Mouse (Mus musculus) right cerebral cortex, adult 2 months (tissue): ENCODE measurements around the gene Fggy.

Experiments
- DNase-seq, 2 experiments: peaks; one replicate each; pipeline ENCODE4 v3.0.0; 2021 to 2022; ENCODE audit warnings: low spot score in 2 of 2

Gene Fggy

GRCm38 (mm10) chr4:95906141-95906540 is 348.8 kb downstream of the Fggy start:
- DNase-seq: no peak

DNA sequence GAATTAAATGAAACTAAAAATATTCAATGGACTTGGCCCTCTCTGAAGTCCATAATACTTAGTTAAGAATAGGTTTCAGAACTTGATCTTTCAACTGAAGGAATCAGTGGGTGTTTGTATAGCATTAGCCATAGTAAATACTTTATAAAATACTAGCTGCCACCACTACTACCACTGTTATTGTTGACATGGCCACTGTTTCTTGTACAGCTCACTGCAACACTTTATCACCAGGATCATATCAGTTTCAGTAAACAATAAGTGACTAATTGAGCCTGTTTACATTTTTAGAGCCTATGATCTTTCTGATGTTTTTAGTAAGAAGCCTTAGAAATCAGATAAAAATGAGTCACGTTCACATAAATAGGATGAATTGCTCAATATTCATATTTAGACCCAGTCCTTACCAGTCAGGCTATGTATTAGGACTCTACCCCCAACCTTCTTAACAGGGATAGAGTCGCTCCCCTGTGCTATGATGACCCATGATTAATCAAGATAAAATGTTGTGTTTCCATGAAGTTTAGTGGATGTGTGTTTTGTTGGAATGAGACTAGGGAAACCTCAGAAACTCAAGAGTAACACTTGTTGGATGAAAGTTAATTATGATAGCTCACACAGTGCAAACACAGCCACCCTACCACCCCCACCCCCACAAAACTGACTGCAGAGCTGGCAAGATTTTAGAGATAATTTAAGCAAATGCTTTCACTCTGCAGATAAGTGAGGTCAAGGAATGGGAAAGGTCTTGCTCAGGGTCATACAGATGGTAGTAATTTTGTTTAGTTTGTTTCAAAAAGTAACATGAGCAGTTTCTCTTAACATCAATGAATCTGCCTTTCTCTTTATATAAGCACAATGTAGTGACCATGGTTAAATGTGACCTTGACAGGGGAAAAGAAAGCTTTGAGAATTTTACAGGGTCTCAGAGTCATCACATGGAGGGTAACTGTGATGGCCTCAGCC is 352.7 kb downstream of the Fggy start:
- DNase-seq: no peak

- DNase-seq: no peak
Measured at GRCm38 (mm10) chr4:95913026-95913425, 355.7 kb downstream of the Fggy start.

DNA sequence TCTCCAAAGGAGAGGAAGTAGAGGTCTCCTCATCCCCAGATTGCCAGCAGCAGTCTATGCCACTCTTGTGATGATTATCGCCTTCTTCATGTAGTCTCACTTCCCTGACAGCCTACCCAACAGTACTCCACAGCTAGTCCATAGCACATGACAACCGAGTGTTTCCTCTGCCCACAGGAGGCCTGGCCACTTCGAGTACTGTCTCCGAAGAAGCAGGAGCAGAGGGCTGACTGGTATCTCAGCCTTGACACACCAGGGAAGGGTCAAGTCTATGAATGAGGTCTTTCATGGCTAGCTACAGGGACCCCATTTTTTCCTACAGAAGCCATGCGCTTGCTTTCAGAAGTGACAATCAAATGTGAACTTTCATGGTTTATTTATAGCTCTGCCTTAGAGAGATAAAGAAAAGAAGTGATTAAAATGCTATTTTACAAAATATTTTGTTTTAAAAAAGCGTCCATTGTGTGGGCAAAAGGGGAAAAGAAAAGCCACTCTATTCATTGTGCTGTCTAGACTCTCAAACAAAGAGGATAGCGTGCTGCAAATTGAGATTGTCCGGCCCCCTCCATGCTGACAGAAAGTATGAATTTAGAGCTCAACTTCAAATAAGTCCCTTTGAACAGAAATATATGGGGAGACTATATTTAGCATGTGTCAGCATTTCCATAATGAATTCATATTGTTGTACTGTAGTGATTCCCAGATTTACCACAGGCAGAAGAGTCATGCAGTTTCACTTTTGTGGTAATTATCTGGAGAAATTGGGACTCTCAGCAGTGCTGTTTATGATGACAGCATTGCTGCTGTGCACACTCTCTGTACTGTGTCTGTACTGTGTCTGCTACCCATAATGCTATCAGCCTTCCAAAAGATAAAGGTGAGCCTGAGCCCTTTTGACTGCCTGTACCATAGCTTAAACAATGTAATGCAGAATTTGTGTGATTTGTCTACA is 358.6 kb downstream of the Fggy start:
- DNase-seq: no peak

DNA sequence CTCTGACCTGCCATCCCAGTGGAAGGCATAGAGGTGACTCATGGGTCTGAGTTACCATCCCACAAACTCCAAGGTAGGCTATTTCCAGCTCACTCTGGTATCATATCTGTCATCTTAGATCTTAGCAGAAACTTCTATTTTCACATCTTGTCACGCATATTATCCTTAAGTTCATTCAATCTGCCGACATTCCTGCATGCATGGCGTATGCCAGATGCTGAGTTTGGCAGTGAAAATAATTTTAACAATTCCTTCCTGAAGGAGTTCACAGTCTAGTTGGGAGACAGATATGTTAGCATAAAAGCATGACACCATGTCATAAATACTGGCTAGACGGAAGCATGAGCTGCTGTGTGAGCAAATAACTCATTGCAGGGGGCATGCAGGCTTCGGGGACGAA is 360.4 kb downstream of the Fggy start:
- no peak for DNase-seq

GRCm38 (mm10) chr4:95920448-95920847 is 363.1 kb downstream of the Fggy start:
- DNase-seq: no peak

GRCm38 (mm10) chr4:95924210-95925184 is 367.2 kb downstream of the Fggy start:
- DNase-seq: peak; percentile 85 to 86

DNA sequence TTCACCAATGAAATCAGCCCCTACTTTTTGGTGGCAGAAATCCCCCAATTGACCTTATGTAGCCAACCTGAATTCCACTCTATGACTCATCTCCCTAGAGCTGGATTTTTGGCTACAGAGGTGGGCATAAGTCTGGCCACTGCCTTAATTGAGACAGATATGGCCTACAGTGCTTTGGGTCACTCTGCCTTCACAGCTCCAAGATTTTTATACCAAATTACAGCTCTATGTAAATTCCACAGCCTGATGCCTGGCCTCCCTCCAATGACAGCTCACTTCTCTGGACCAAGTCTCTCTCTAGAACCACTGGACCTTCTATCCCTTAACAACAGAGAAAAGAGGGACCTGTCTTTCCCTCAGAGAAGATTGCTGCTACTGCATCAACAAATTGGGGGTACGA is 371.5 kb downstream of the Fggy start:
- no peak for DNase-seq

DNA sequence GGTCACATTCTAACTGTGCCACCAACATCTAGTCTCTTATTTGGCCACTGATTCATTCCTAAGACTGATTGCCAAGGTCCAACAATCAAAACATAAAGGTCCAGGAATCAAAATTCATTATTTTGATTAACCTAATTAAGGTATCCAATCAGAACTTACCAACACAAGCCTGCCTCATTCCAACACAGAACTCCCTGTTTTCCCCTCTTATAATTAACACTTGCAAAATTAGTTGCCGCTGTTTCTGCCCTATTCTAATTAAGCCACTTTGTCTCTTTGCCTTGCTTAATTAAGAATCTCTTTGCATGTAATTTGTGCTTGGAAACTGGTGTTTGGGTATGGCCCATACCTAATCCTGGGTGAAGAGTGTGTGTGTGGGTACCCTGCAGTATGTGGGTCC is 372.6 kb downstream of the Fggy start:
- DNase-seq: no peak

DNA sequence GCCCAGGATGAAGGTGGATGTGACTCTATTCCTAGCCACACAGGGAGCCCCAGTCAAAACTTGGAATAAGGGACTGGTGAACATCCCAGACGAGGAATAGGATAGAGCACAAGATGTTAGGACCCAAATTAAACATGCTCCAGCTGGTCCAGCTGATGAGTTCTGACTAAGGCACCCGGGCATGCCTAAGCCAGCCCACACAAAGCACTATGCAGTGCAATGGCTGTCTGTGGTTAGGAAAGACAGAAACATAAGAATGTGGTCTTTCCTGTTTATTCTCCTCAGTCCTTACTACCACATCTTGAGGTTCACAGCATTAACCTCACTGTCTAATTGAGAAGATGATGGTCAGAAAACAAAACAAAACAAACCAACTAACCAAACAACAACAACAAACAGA is 374.0 kb downstream of the Fggy start:
- no peak for DNase-seq

GRCm38 (mm10) chr4:95933801-95934356 is 376.6 kb downstream of the Fggy start:
- DNase-seq: no peak

DNA sequence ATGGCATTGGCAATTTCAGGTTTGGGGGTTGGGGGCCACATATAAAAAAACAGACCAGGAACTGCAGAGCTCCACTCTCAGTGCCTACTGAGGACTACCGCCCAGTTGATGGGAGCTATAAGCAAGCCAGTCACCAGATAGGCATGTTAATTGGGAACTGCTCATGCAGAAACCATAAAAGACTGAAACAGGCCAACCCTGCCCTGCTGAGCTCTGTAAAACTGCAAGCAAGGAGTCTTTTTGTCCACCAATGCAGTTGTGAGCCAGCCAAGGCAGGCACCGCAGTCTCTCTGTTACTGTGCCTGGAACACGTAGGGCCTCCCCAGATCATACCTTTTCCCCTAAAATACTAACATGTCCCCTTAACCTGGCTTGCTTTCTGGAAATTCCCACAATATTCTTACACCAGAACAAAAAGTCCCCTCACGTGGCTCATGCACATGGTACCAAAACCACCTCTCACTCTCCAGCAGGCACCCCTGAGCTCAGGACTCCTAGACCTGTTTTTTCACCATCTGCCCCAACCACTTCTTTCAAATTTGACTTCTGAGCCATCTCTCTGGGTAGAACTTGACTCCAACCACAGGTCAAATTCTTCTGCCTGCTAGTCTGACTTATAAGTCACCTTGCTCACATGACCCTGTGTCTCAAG is 377.2 kb downstream of the Fggy start:
- DNase-seq: no peak

DNA sequence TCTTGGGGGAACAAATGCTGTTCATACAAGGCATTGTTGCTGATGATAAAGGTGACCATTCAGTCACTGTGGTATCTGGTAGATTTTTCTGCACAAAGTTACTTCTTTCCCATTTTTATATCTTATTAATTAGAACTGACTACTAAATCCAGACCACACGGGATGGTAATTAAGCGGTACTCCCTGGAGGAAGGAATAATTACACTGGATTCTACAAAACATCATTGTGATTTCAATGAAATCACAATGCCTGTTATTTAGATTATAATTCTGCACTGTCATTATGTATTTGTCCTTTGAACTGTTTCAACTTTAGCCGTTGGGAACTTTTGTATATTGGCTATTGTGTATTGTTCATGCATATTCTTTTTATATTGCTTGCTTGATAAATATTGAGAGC is 381.4 kb downstream of the Fggy start:
- no peak for DNase-seq

DNA sequence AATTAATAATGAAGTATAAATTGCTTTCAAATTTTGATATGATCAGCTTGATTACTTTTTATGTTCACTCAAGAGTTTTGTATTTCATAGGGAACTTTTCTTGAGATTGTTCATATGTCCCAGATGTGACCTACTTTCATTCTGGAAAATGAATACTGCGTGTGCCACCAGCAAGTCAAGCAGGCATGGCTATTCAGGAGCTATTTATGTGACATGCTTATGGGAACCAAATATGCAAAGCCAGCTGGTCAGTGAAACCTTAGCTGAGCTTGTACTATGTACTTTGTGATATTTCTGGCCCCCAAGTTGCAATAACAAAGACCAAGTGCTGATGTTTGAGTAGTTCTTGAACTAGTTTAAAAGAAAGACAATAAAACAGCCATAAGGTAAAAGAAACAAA is 390.6 kb downstream of the Fggy start:
- no peak for DNase-seq

DNA sequence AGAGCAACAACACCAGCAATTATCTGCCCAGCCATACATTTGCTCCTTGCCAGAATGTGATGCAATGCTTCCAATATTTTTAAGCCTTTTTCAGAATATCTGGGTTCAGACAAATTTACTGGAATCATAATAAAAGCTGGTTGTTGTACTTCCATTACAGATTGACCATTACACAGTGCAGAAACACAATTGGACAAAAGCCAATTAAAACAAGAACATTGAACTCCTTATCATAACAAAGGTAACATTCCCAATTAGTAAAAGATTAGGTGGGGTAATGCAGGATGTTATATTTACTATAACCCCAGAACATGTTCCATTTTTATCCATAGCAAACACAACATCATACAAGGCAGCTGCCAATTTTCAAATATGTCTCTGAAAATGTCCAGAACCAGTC is 396.0 kb downstream of the Fggy start:
- no peak for DNase-seq

DNA sequence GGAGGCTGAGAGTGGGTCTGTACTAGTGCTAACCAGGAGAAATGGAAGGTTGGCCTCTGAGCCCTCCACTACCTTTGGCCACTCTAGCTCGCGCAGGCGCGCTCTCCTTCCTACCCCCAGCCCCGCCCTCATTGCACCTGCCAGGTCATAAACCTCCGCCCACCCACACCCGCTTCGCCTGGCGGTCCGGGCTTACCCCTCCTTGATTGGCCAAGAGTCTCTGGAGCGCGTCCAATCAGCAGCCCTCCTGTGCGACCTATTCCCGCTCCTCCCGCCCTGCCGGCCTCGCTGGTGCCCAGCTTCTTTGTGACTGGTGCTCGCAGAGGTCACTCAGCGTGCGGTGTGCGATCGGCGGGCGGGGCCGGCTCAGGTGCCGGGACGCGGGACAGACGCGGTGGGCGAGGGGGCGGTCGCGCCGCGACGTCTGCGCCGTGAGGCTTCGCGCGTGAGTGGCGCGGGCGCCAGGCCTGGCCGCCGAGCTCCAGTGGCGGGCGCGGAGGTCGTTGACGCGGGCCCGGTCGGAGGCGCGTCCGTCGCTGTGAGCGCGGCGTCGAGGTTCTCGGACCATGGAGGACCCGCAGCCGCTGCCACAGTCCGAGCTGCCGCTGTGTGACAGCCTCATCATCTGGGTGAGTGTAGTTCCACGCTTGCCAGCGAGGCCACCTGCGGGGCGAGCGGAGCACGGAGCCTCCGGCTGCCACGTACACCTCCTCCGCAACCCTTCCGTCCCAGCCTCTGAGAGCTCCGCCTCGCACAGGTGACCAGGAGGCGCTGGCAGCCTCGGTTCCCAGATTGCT is 409.8 kb downstream of the Fggy start, which contains the start of gene Hook1:
TSS of gene Hook1 (plus strand) at position 313 of the 797 bp plus-strand sequence.
- peak; percentile 92 to 95 for DNase-seq
